Mouse (Mus musculus): ENCODE results near the gene Gm10570. TPM values are rescaled to one million over a fixed set of nuclear protein-coding genes. Genes with fewer than 3 reads are reported as not detected.

Gm10570 gene
- total and polyA plus RNA-seq, 3 experiments, result not detected

DNA sequence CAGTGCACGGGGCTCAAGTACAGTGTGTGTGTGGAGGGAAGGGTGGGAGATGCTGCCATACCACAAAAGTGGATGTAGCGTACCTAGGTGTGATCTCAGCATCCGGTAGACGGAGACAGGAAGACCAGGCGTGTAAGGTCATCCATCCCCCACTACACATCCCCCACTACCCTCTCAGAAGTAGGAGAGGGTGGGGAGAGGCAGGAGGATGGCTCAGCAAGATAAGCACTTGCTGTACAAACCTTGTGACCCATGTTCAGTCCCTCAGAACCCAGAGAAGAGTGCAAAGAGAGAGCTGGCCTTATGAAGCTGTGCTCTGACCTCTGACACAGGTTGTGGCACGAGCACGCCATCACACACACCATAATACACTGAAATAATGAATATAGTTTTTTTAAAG lies 13.2 kb upstream of the Gm10570 start:
- Histone ChIP-seq H3K9me3 (replicated peaks; ENCODE audit: low read length) (no peaks in the 10 kb centered on the region), H3K4me2 (ENCODE audit: insufficient read depth, low read depth, poor library complexity, severe bottlenecking) (no peak overlapping the region), H3K4me1 (ENCODE audit: control insufficient read depth in 1 of 2, insufficient read depth in 2 of 2) (no peaks in the 10 kb centered on the region), H3K79me2 (replicated peaks; ENCODE audit: control insufficient read depth, extremely low read depth, insufficient read depth, poor library complexity, severe bottlenecking) (no peaks in the 10 kb centered on the region), H3K9ac (ENCODE audit: insufficient read depth, low read depth) (no peak overlapping the region), H3K27ac (ENCODE audit: insufficient read depth, low read depth) (no peak overlapping the region), H3K36me3 (replicated peaks in 1 of 2; ENCODE audit: control insufficient read depth in 1 of 2, insufficient read depth in 1 of 2, low read length in 1 of 2) (peaks cover 56 to 92% of the 10 kb centered on the region in 2 experiments), H3K4me3 (replicated peaks in 1 of 3; ENCODE audit: low read depth in 2 of 3, low read length in 2 of 3, poor library complexity in 1 of 3) (no peak overlapping the region), H3K27me3 (replicated peaks) (no peaks in the 10 kb centered on the region)
- dilution Hi-C loops (cut with MboI; ENCODE audit: extremely low pct_ligation_motif_present, extremely low pct_unique_long_range_greater_than_20kb, low sequenced_read_pairs) (no loop called here), in situ Hi-C loops (cut with MboI; ENCODE audit: low pct_ligation_motif_present, low pct_unique_long_range_greater_than_20kb, low sequenced_read_pairs) (no loop called here)
- no peak for TF ChIP-seq HCFC1 (IDR thresholded peaks at IDR 0.05; ENCODE audit: low read depth, low read length)
- TF ChIP-seq IRF4 (IDR thresholded peaks at IDR 0.05; ENCODE audit: low read depth, low read length), result no peak
- no peak for TF ChIP-seq SIN3A (IDR thresholded peaks at IDR 0.05; ENCODE audit: low read length)
- TF ChIP-seq MAZ (IDR thresholded peaks at IDR 0.05; ENCODE audit: low read depth, low read length), result no peak
- DNase-seq (ENCODE audit: extremely low read depth), result no peak

GRCm38 (mm10) chr4:130319564-130319963 lies 11.1 kb upstream of the Gm10570 start:
- no peak overlapping the region for H3K9ac ChIP-seq (ENCODE audit: insufficient read depth, low read depth)
- no peak overlapping the region for H3K27ac ChIP-seq (ENCODE audit: insufficient read depth, low read depth)
- in situ Hi-C loops (cut with MboI; ENCODE audit: low pct_ligation_motif_present, low pct_unique_long_range_greater_than_20kb, low sequenced_read_pairs), result no loop called here
- peaks cover 62 to 95% of the 10 kb centered on the region in 2 experiments for H3K36me3 ChIP-seq (replicated peaks in 1 of 2; ENCODE audit: control insufficient read depth in 1 of 2, insufficient read depth in 1 of 2, low read length in 1 of 2)
- no peaks in the 10 kb centered on the region for H3K79me2 ChIP-seq (replicated peaks; ENCODE audit: control insufficient read depth, extremely low read depth, insufficient read depth, poor library complexity, severe bottlenecking)
- H3K4me2 ChIP-seq (ENCODE audit: insufficient read depth, low read depth, poor library complexity, severe bottlenecking), result no peak overlapping the region
- no peak for TF ChIP-seq NRF1 (IDR thresholded peaks at IDR 0.05; ENCODE audit: low read depth, low read length)
- 0 out of 4 replicates have a peak, but pooled peaks of 1 of the 2 experiments have one; percentile 5 for TF ChIP-seq CTCF (conservative IDR thresholded peaks at IDR 0.05 in 1 of 2, IDR thresholded peaks at IDR 0.05 in 1 of 2; ENCODE audit: low read depth in 2 of 2, low read length in 2 of 2)
- no peaks in the 10 kb centered on the region for H3K9me3 ChIP-seq (replicated peaks; ENCODE audit: low read length)
- H3K4me3 ChIP-seq (replicated peaks in 1 of 3; ENCODE audit: low read depth in 2 of 3, low read length in 2 of 3, poor library complexity in 1 of 3), result no peak overlapping the region
- dilution Hi-C loops (cut with MboI; ENCODE audit: extremely low pct_ligation_motif_present, extremely low pct_unique_long_range_greater_than_20kb, low sequenced_read_pairs), result no loop called here
- H3K4me1 ChIP-seq (ENCODE audit: control insufficient read depth in 1 of 2, insufficient read depth in 2 of 2), result no peaks in the 10 kb centered on the region
- no peaks in the 10 kb centered on the region for H3K27me3 ChIP-seq (replicated peaks)
- no peak for DNase-seq (ENCODE audit: extremely low read depth)

- Histone ChIP-seq H3K36me3 (replicated peaks in 1 of 2; ENCODE audit: control insufficient read depth in 1 of 2, insufficient read depth in 1 of 2, low read length in 1 of 2) (peaks cover 58 to 95% of the 10 kb centered on the region in 2 experiments), H3K27ac (ENCODE audit: insufficient read depth, low read depth) (no peak overlapping the region), H3K9me3 (replicated peaks; ENCODE audit: low read length) (no peaks in the 10 kb centered on the region), H3K4me3 (replicated peaks in 1 of 3; ENCODE audit: low read depth in 2 of 3, low read length in 2 of 3, poor library complexity in 1 of 3) (no peak overlapping the region), H3K4me1 (ENCODE audit: control insufficient read depth in 1 of 2, insufficient read depth in 2 of 2) (no peaks in the 10 kb centered on the region), H3K79me2 (replicated peaks; ENCODE audit: control insufficient read depth, extremely low read depth, insufficient read depth, poor library complexity, severe bottlenecking) (no peaks in the 10 kb centered on the region), H3K27me3 (replicated peaks) (no peaks in the 10 kb centered on the region), H3K4me2 (ENCODE audit: insufficient read depth, low read depth, poor library complexity, severe bottlenecking) (no peak overlapping the region), H3K9ac (ENCODE audit: insufficient read depth, low read depth) (no peak overlapping the region)
- in situ Hi-C loops (cut with MboI; ENCODE audit: low pct_ligation_motif_present, low pct_unique_long_range_greater_than_20kb, low sequenced_read_pairs), result no loop called here
- dilution Hi-C loops (cut with MboI; ENCODE audit: extremely low pct_ligation_motif_present, extremely low pct_unique_long_range_greater_than_20kb, low sequenced_read_pairs), result no loop called here
- DNase-seq (ENCODE audit: extremely low read depth), result no peak
- no peak for TF ChIP-seq E2F4 (IDR thresholded peaks at IDR 0.05; ENCODE audit: insufficient replicate concordance, low read depth, low read length)
These were observed 9.6 kb upstream of the Gm10570 start for GRCm38 (mm10) chr4:130318122-130318521.

- Histone ChIP-seq H3K36me3 (replicated peaks in 1 of 2; ENCODE audit: control insufficient read depth in 1 of 2, insufficient read depth in 1 of 2, low read length in 1 of 2) (peaks cover 48 to 92% of the 10 kb centered on the region in 2 experiments), H3K27ac (ENCODE audit: insufficient read depth, low read depth) (no peak overlapping the region), H3K4me3 (replicated peaks in 1 of 3; ENCODE audit: low read depth in 2 of 3, low read length in 2 of 3, poor library complexity in 1 of 3) (no peak overlapping the region), H3K9me3 (replicated peaks; ENCODE audit: low read length) (no peaks in the 10 kb centered on the region), H3K9ac (ENCODE audit: insufficient read depth, low read depth) (no peak overlapping the region), H3K79me2 (replicated peaks; ENCODE audit: control insufficient read depth, extremely low read depth, insufficient read depth, poor library complexity, severe bottlenecking) (no peaks in the 10 kb centered on the region), H3K4me2 (ENCODE audit: insufficient read depth, low read depth, poor library complexity, severe bottlenecking) (no peak overlapping the region), H3K27me3 (replicated peaks) (no peaks in the 10 kb centered on the region), H3K4me1 (ENCODE audit: control insufficient read depth in 1 of 2, insufficient read depth in 2 of 2) (no peaks in the 10 kb centered on the region)
- in situ Hi-C loops (cut with MboI; ENCODE audit: low pct_ligation_motif_present, low pct_unique_long_range_greater_than_20kb, low sequenced_read_pairs) (no loop called here), dilution Hi-C loops (cut with MboI; ENCODE audit: extremely low pct_ligation_motif_present, extremely low pct_unique_long_range_greater_than_20kb, low sequenced_read_pairs) (no loop called here)
- DNase-seq (ENCODE audit: extremely low read depth), result no peak
- no peak for TF ChIP-seq NELFE (IDR thresholded peaks at IDR 0.05; ENCODE audit: low read depth, low read length)
- TF ChIP-seq ZNF384 (IDR thresholded peaks at IDR 0.05; ENCODE audit: low read depth, low read length), result no peak
- no peak for TF ChIP-seq PAX5 (IDR thresholded peaks at IDR 0.05; ENCODE audit: low read length)
- TF ChIP-seq MXI1 (IDR thresholded peaks at IDR 0.05; ENCODE audit: low read depth, low read length), result no peak
- TF ChIP-seq ETS1 (conservative IDR thresholded peaks at IDR 0.05; ENCODE audit: low read depth, low read length), result no peak
- no peak for TF ChIP-seq TCF12 (IDR thresholded peaks at IDR 0.05; ENCODE audit: low read depth, low read length)
- TF ChIP-seq IRF4 (IDR thresholded peaks at IDR 0.05; ENCODE audit: low read depth, low read length), result no peak
- no peak for TF ChIP-seq USF1 (IDR thresholded peaks at IDR 0.05; ENCODE audit: low read depth, low read length)
- TF ChIP-seq SMC3 (IDR thresholded peaks at IDR 0.05; ENCODE audit: low read depth, low read length), result no peak
- TF ChIP-seq EP300 (IDR thresholded peaks at IDR 0.05; ENCODE audit: low read length), result no peak
- no peak for TF ChIP-seq UBTF (IDR thresholded peaks at IDR 0.05; ENCODE audit: low read depth, low read length)
- no peak for TF ChIP-seq MAZ (IDR thresholded peaks at IDR 0.05; ENCODE audit: low read depth, low read length)
- TF ChIP-seq BHLHE40 (IDR thresholded peaks at IDR 0.05; ENCODE audit: low read depth, low read length), result no peak
- no peak for TF ChIP-seq ZC3H11A (IDR thresholded peaks at IDR 0.05; ENCODE audit: low read depth, low read length)
- TF ChIP-seq ELF1 (IDR thresholded peaks at IDR 0.05; ENCODE audit: low read depth, low read length), result no peak
These were observed 8.2 kb upstream of the Gm10570 start for GRCm38 (mm10) chr4:130316691-130317090.
